Mouse (Mus musculus) right cerebral cortex, adult 2 months (tissue): ENCODE data around the gene Mettl5.
"Not testable (repeated sequence)": the region's sequence is repeated elsewhere in the genome, so short reads cannot be mapped to it uniquely, and the experiment has no call there.

Experiments
- DNase-seq, 2 experiments: peaks; one replicate each; pipeline ENCODE4 v3.0.0; 2021 to 2022; ENCODE audit warnings: low spot score in 2 of 2

Gene Mettl5

DNA sequence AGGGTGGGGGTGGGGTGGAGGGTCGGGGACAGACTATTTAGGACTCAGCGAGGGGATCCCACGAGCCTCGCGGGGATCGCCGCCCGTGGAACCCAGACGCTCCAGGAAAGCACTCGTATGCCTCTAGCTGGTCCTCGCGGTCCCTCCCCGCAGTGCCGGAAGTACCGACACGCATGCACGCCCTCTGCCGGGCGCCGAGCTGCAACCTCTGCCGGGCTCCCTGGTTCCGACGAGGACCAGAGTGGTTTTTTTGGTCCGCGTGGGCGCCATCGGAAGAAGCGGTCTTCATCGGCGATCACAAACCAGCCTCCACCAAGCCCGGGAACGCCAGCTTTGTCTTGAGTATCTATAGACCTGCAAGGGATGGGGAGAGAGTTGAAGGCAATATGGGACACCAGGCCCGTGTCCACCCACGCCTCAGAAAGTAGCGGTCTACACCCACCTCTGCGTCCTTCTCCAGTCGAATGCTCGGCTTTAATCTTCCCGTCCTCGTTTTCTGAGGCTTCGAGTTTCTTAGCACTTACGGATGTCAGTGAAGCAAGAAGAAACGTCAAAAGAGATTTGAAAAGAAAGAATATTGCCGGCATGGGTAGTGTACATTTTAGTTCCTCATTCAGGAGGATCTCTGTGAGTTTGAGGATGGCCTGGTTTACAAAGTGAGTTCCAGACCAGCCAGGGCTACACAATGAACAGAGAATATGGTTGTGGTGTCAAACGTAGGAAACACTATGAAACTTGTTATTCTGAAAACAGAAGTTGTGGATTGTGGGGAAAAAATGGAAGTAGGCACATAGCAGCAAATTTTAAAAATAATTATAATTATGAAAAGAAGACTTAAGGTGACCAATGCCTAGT lies at the start of gene Mettl5:
Gene Mettl5 (minus strand): TSS at position 165 of the 855 bp plus-strand sequence.
- DNase-seq = peak; percentile 88 to 92

- no peak for DNase-seq
Observed at GRCm38 (mm10) chr2:69924943-69925342, 39.5 kb upstream of the Mettl5 start.

DNA sequence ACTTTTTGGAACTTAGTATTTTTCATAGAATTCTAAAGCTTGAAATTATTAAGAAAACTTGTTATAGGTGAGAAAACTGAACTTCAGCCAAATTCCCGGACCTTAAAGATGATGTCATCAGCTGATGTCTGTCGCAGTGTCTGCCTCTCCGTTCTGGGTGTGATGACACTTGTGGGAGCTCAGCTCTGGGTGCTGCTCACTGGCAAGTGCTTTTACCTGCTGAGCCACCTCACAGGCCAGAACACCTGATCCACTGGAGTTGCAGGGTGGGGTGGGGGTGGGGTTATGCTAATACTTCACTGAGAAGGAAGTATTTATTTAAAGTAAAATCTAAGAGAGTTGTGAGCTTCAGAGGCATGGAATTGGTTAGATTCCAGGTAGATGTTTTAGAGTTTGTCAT lies 31.9 kb upstream of the Mettl5 start:
- no peak for DNase-seq

GRCm38 (mm10) chr2:69912801-69913200 lies 27.4 kb upstream of the Mettl5 start:
- DNase-seq = no peak

- DNase-seq = not testable (repeated sequence)
Observed at GRCm38 (mm10) chr2:69907394-69907793, 22.0 kb upstream of the Mettl5 start.

GRCm38 (mm10) chr2:69903541-69903940 lies 18.1 kb upstream of the Mettl5 start:
- no peak for DNase-seq

DNA sequence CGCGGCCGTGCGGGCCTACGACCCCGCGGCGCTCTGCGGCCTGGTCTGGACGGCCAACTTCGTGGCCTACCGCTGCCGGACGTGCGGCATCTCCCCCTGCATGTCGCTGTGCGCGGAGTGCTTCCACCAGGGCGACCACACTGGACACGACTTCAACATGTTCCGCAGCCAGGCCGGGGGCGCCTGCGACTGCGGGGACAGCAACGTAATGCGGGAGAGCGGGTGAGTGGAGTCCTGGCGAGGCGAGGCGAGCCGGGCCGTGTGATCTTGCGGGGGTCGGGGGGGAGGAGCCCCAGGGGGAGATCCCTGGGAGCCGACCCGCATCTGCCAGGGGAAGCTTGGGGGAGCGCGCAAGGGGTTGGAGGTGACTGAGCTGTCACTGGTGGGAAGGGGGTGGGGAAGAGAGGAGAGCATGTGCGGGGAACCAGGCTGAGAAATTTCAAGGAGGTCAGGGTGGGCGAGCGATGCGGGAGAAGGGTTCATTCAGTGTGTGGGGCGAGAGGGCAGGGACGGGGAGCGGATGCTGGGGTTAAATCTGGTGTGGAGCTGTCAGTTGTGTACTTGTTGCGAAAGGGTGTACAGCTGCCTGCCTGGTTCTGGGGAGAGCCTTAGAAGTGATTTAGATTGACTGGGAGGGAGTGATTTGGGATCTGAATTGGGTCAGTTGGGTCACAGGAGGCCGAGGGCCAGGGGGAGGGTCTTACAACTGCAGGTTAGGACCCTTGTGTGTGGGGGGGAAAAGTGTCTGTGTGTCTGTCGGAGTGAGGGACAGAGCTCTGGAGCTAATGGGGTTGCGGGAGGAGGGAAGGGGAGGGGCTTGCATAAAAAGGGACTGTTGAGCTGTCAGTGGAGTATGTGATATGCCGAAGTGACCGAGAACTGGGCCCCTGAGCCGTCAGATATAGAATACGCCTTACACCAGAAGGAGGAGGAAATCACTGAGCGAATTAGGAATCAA lies 12.5 kb upstream of the Mettl5 start:
- DNase-seq = peak; percentile 50 to 59

GRCm38 (mm10) chr2:69897039-69897617 lies 11.7 kb upstream of the Mettl5 start, which contains the start of gene Ubr3:
Gene Ubr3, plus strand, starts transcription at chr2:69897246.
- DNase-seq = peak; percentile 95 to 97

GRCm38 (mm10) chr2:69896224-69896581 lies 10.8 kb upstream of the Mettl5 start:
- DNase-seq = no peak

- DNase-seq = no peak
Observed at GRCm38 (mm10) chr2:69895502-69896223, 10.2 kb upstream of the Mettl5 start.

DNA sequence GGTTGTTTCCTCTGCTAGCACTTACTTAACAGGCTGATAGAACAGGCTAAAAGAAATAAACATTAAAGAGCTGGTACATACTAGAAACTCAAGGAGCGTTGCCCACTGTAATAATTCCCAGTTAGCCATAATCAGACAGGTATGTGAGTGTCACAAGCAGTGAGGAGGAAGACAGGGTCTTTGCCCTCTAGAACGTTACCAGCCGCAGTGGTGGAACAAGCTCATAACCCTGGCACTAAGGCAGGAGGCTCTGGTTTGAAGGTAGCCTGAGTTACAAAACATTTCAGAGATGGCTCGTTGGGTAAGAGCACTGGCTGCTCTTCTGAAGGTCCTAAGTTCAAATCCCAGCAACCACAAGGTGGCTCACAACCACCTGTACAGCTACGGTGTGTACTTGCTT lies 8.5 kb upstream of the Mettl5 start:
- DNase-seq = no peak

DNA sequence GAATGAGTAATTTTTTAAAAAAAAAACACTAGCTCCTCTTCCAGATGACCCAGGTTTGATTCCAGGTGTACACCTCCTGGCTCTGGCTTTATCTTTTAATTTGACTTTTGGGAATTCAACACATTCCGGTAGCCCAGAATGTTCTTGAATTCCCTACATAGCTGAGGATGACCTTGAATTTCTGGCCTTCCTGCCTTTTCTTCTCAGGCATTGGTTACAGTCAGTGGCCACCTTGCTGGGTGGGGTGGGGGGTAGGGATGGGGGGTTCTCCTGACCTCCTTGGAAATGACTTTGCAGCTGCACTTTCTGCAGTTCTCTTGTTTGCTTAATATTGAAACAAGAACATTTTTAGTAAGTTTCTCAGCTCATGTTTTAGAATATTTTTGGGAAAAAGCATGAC lies 7.7 kb upstream of the Mettl5 start:
- no peak for DNase-seq

DNA sequence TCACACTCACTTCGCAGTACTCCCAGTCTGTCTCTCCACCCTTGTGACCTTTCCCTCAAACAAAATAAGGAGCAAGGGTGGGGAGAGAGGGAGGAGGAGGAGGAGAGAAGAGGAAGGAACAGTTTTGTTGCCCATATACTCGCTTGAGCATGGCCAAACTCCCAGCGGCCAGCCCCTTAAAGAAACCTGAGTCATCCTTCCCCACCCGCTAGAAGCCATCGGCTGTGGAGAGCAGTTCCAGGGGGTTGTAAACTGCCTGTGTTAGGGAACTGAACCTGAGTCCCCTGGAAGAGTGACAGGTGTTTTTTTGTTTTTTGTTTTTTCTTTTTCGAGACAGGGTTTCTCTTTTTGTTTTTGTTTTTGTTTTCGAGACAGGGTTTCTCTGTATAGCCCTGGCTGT lies 5.4 kb upstream of the Mettl5 start:
- no peak for DNase-seq

GRCm38 (mm10) chr2:69888957-69889356 lies 3.5 kb upstream of the Mettl5 start:
- no peak for DNase-seq

DNA sequence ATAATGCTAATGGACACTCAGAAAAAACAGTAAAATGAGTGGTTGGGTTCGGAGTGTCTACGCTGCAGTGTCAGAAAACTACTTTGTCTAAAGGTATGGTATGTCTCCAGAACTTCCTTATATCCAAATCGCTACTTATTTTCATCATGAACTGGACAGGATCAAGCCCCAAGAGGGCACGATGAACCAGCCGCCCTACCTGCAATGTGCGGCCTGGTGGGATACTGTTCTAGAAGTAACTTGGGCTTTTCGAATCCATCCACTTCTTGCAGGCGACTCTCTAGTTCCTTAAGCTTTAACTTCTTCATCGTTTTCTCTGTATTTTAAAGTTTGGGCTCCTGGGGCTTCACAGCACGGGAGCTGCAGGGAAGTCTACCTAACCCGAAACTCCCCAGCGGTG lies 365 bp downstream of the Mettl5 start:
- DNase-seq = no peak

GRCm38 (mm10) chr2:69884581-69884980 lies 834 bp downstream of the Mettl5 start:
- DNase-seq = no peak

DNA sequence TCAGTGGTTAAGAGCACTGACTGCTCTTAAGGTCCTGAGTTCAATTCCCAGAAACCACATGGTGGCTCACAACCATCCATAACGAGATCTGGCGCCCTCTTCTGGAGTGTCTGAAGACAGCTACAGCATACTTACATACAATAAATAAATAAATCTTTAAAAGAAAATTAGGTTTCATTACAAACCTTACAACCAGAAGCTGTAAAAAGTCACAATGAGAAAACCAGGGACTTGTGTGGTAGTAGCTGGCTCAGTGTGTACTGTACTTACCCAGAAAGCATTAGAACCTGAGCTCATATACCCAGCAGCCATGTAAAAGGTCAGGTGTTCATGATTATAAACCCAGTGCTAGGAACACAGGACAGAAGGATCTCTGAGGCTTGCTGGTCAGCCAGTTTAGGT lies 1.4 kb downstream of the Mettl5 start:
- DNase-seq = no peak

- DNase-seq = no peak
Observed at GRCm38 (mm10) chr2:69862117-69862657, 23.2 kb downstream of the Mettl5 start.

DNA sequence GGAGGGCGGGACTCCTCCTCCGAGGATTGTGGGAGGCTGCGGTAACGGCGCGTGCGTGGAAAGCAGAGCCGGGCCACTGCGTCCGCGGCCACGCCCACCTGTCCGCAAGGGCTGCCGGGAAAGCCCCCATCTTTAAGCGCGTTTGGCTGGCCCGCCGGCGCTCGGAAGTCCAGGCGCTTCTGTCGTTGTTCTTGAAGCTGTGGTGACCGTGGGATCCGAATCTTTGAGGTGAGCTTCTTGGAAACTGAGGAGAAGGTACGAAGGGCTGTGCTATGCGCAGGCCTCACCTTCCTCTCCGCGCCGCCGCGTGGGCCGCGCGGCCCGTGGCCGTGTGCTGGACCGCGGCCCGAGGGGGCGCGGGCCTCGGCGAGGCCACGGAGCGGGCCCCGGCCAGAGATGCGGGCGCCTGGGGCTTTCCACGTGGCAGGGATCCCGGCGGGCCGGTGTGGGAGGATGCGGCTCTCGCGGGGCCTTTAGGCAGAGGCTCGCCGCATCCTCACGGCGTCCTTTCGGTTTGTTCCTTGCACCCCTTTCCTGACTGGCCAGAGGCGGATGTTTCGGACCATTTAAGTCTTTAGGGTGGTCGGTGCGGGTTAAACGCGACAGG lies 23.8 kb downstream of the Mettl5 start, which contains the start of gene Ssb:
Gene Ssb (plus strand): TSS at position 78 of the 607 bp plus-strand sequence.
- DNase-seq = peak; percentile 91 to 93

DNA sequence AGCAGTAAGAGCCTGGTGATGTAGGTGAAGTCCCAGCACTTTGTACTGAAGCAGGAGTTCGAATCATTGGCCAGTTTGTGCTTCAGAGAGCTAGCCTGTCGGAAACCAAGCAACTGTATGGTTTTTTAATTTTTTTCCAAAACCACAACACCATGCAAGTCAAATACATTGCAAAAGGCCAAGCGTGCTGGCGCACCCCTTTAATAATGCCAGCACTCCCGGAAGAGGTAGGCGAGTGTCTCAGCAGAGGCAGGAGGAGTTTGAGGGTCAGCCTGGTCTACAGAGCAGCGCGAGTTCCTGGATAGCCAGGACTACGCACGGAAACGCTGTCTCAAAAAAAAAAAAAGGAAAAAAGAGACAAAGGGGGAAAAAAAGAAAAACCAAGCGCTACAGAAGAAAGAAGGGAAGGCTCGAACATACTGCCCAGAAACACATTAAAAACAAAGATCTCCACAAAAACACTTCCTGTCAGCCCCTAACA lies 24.4 kb downstream of the Mettl5 start:
- peak; percentile 24 to 39 for DNase-seq
